Mouse (Mus musculus) MEL (cell line): ENCODE measurements around the gene Haus5. TPM values are rescaled to one million over a fixed set of nuclear protein-coding genes. Genes with fewer than 3 reads are reported as not detected.
A peak's percentile ranks its signal among the peaks of the same experiment; 100 is the strongest.

ENCODE experiments used
- DNase-seq: peaks from one replicate; pipeline ENCODE4 v3.0.0; 2011; ENCODE audit warnings: low read depth, low spot score
- H3K27ac ChIP-seq: 2 replicates; pipeline ENCODE4 v1.5.1; 2012; ENCODE audit warnings: low read depth, mild to moderate bottlenecking, control low read depth, low read length, moderate library complexity; ENCODE audit not compliant: control insufficient read depth
- H3K27me3 ChIP-seq, 2 experiments: fragments of 150-350 bp in 1 of 2; sonication (generic) in 1 of 2; 2 replicates each; pipeline ENCODE4 v1.6.1; 2012; ENCODE audit warnings: low read length in 2 of 2, mild to moderate bottlenecking in 2 of 2, improper control_type of control experiment in 1 of 2, moderate library complexity in 1 of 2; ENCODE audit not compliant: insufficient read depth in 2 of 2, control insufficient read depth in 1 of 2
- H3K36me3 ChIP-seq, 2 experiments: 2 replicates each; pipeline ENCODE4 v1.6.1; 2012 to 2014; ENCODE audit warnings: low read length in 2 of 2, improper control_type of control experiment in 1 of 2, inconsistent platforms in 1 of 2, mild to moderate bottlenecking in 1 of 2; ENCODE audit not compliant: insufficient read depth in 2 of 2, control insufficient read depth in 1 of 2
- H3K4me1 ChIP-seq, 2 experiments: fragments of 150-350 bp in 1 of 2; sonication (generic) in 1 of 2; 2 replicates each; pipeline ENCODE4 v1.6.1; 2012; ENCODE audit warnings: low read length in 2 of 2, improper control_type of control experiment in 1 of 2, mild to moderate bottlenecking in 1 of 2; ENCODE audit not compliant: insufficient read depth in 2 of 2, control insufficient read depth in 1 of 2
- H3K4me3 ChIP-seq, 2 experiments: fragments of 150-350 bp in 1 of 2; sonication (generic) in 1 of 2; 2 replicates each; pipeline ENCODE4 v1.5.1; 2012; ENCODE audit warnings: low read depth in 2 of 2, low read length in 2 of 2, mild to moderate bottlenecking in 2 of 2, moderate library complexity in 2 of 2, control low read depth in 1 of 2, improper control_type of control experiment in 1 of 2; ENCODE audit not compliant: control insufficient read depth in 1 of 2, insufficient read depth in 1 of 2
- H3K79me2 ChIP-seq: 2 replicates; pipeline ENCODE4 v1.6.1; 2012; ENCODE audit warnings: mild to moderate bottlenecking, low read length, moderate library complexity; ENCODE audit not compliant: control insufficient read depth, poor library complexity, insufficient read depth
- H3K9ac ChIP-seq: 2 replicates; pipeline ENCODE4 v1.6.1; 2012; ENCODE audit warnings: low read depth, mild to moderate bottlenecking, control low read depth, low read length, moderate library complexity; ENCODE audit not compliant: control insufficient read depth, poor library complexity, severe bottlenecking
- H3K9me3 ChIP-seq: fragments of 150-350 bp; sonication (generic); replicated peaks from 2 replicates; pipeline ENCODE4 v1.6.1; 2012; ENCODE audit warnings: mild to moderate bottlenecking, low read length, improper control_type of control experiment, moderate library complexity; ENCODE audit not compliant: insufficient read depth
- BHLHE40 ChIP-seq: IDR thresholded peaks from 2 replicates; pipeline ENCODE4 v1.6.1; 2012; ENCODE audit warnings: low read depth, mild to moderate bottlenecking, inconsistent platforms, low read length, improper control_type of control experiment, borderline replicate concordance
- CHD1 ChIP-seq: IDR thresholded peaks from 2 replicates; pipeline ENCODE4 v1.6.1; 2012; ENCODE audit warnings: low read depth, mild to moderate bottlenecking, inconsistent platforms, low read length, improper control_type of control experiment
- CHD2 ChIP-seq: IDR thresholded peaks from 2 replicates; pipeline ENCODE4 v1.6.1; 2011; ENCODE audit warnings: low read length, improper control_type of control experiment
- CTCF ChIP-seq, 3 experiments: IDR thresholded peaks in 2 of 3; conservative IDR thresholded peaks in 1 of 3; 2 replicates each; pipeline ENCODE4 v1.5.1; 2011 to 2012; ENCODE audit warnings: low read length in 3 of 3, low read depth in 2 of 3, mild to moderate bottlenecking in 2 of 3, improper control_type of control experiment in 1 of 3, inconsistent platforms in 1 of 3, mixed read lengths in 1 of 3, moderate library complexity in 1 of 3; ENCODE audit not compliant: control insufficient read depth in 1 of 3, insufficient read depth in 1 of 3, poor library complexity in 1 of 3, severe bottlenecking in 1 of 3
- ELF1 ChIP-seq: IDR thresholded peaks from 2 replicates; pipeline ENCODE4 v1.6.1; 2014; ENCODE audit warnings: low read depth, mild to moderate bottlenecking, inconsistent platforms, low read length, improper control_type of control experiment, moderate library complexity
- GABPA ChIP-seq: IDR thresholded peaks from 2 replicates; pipeline ENCODE4 v1.6.1; 2012; ENCODE audit warnings: low read depth, mild to moderate bottlenecking, inconsistent platforms, low read length, improper control_type of control experiment, moderate library complexity
- HCFC1 ChIP-seq: IDR thresholded peaks from 2 replicates; pipeline ENCODE4 v1.6.1; 2012; ENCODE audit warnings: low read depth, mild to moderate bottlenecking, inconsistent platforms, low read length, improper control_type of control experiment, moderate library complexity
- KAT2A ChIP-seq: conservative IDR thresholded peaks from 2 replicates; pipeline ENCODE4 v1.6.1; 2012; ENCODE audit warnings: low read depth, low read length, improper control_type of control experiment, inconsistent platforms
- MAFK ChIP-seq: IDR thresholded peaks from 2 replicates; pipeline ENCODE4 v1.6.1; 2011; ENCODE audit warnings: low read depth, mild to moderate bottlenecking, low read length, improper control_type of control experiment, borderline replicate concordance
- MAX ChIP-seq: IDR thresholded peaks from 2 replicates; pipeline ENCODE4 v1.6.1; 2011; ENCODE audit warnings: low read length, improper control_type of control experiment
- MXI1 ChIP-seq: IDR thresholded peaks from 2 replicates; pipeline ENCODE4 v1.6.1; 2011; ENCODE audit warnings: mild to moderate bottlenecking, low read depth, low read length, improper control_type of control experiment
- MYC ChIP-seq: IDR thresholded peaks from 2 replicates; pipeline ENCODE4 v1.6.1; 2011; ENCODE audit warnings: low read depth, mild to moderate bottlenecking, low read length, improper control_type of control experiment, moderate library complexity
- NELFE ChIP-seq: IDR thresholded peaks from 2 replicates; pipeline ENCODE4 v1.6.1; 2011; ENCODE audit warnings: low read depth, low read length, improper control_type of control experiment
- POLR2A ChIP-seq, 2 experiments: IDR thresholded peaks; 2 replicates each; pipeline ENCODE4 v1.6.1; 2011 to 2012; ENCODE audit warnings: low read length in 2 of 2, mild to moderate bottlenecking in 2 of 2, control low read depth in 1 of 2, improper control_type of control experiment in 1 of 2, low read depth in 1 of 2, moderate library complexity in 1 of 2; ENCODE audit not compliant: control insufficient read depth in 1 of 2, insufficient read depth in 1 of 2, poor library complexity in 1 of 2
- POLR2AphosphoS2 ChIP-seq: IDR thresholded peaks from 2 replicates; pipeline ENCODE4 v1.6.1; 2011; ENCODE audit warnings: low read length, improper control_type of control experiment
- POLR2AphosphoS5 ChIP-seq: IDR thresholded peaks from 2 replicates; pipeline ENCODE4 v1.6.1; 2012; ENCODE audit warnings: low read depth, borderline replicate concordance, mild to moderate bottlenecking, inconsistent platforms, low read length, moderate library complexity, mixed read lengths
- SMC3 ChIP-seq: IDR thresholded peaks from 2 replicates; pipeline ENCODE4 v1.6.1; 2011; ENCODE audit warnings: low read depth, low read length, improper control_type of control experiment
- TBP ChIP-seq: IDR thresholded peaks from 2 replicates; pipeline ENCODE4 v1.8.0; 2011; ENCODE audit warnings: low read depth, low read length, improper control_type of control experiment
- TCF12 ChIP-seq: IDR thresholded peaks from 2 replicates; pipeline ENCODE4 v1.6.1; 2014; ENCODE audit warnings: low read depth, mild to moderate bottlenecking, inconsistent platforms, low read length, improper control_type of control experiment, moderate library complexity
- USF1 ChIP-seq: IDR thresholded peaks from 2 replicates; pipeline ENCODE4 v1.6.1; 2014; ENCODE audit warnings: low read depth, mild to moderate bottlenecking, inconsistent platforms, low read length, improper control_type of control experiment, moderate library complexity
- USF2 ChIP-seq, 2 experiments: IDR thresholded peaks; 2 replicates each; pipeline ENCODE4 v1.6.1; 2011 to 2012; ENCODE audit warnings: improper control_type of control experiment in 2 of 2, low read length in 2 of 2, borderline replicate concordance in 1 of 2, inconsistent platforms in 1 of 2, low read depth in 1 of 2, mild to moderate bottlenecking in 1 of 2; ENCODE audit not compliant: insufficient read depth in 1 of 2
- ZKSCAN1 ChIP-seq: IDR thresholded peaks from 2 replicates; pipeline ENCODE4 v1.6.1; 2012; ENCODE audit warnings: low read depth, mild to moderate bottlenecking, inconsistent platforms, low read length, improper control_type of control experiment, moderate library complexity
- ZMIZ1 ChIP-seq: IDR thresholded peaks from 2 replicates; pipeline ENCODE4 v1.6.1; 2012; ENCODE audit warnings: low read depth, mild to moderate bottlenecking, inconsistent platforms, low read length, improper control_type of control experiment, moderate library complexity
- ZNF384 ChIP-seq: IDR thresholded peaks from 2 replicates; pipeline ENCODE4 v1.6.1; 2012; ENCODE audit warnings: low read depth, mild to moderate bottlenecking, inconsistent platforms, low read length, improper control_type of control experiment
- polyA plus RNA-seq, 2 experiments: library from polyadenylated mRNA; stranded (reverse) in 1 of 2; unstranded in 1 of 2; fragments of >175 nt in 1 of 2; fragments of >200 nt in 1 of 2; gene quantifications; 2 replicates each; pipeline versions ENCODE4 v1.2.1 to v1.2.4; 2012; ENCODE audit warnings: low replicate concordance in 2 of 2, low read depth in 1 of 2; ENCODE audit not compliant: insufficient read length in 2 of 2, insufficient read depth in 1 of 2, missing spikeins in 1 of 2
- total RNA-seq: library from RNA; depleted of rRNA; stranded (reverse); fragments of 300-350 nt; gene quantifications from 2 replicates; pipeline ENCODE4 v1.2.3, GENCODE M21; 2012

Haus5 gene
- total and polyA plus RNA-seq, 3 experiments, result 35.0 to 55.9 TPM; not detected in 1

GRCm38 (mm10) chr7:30629013-30629412 is 35.8 kb downstream of the Haus5 start:
- H3K9me3 ChIP-seq, result no peaks in the 10 kb centered on the region
- no peak overlapping the region for H3K9ac ChIP-seq
- no peak for DNase-seq
- H3K27me3 ChIP-seq, result peaks cover 6 to 10% of the 10 kb centered on the region in 2 experiments
- H3K4me3 ChIP-seq, result no peak overlapping the region
- peaks cover 2 to 13% of the 10 kb centered on the region in 2 experiments; a peak in 2 of 4 replicates for H3K36me3 ChIP-seq
- H3K79me2 ChIP-seq, result peaks cover 18% of the 10 kb centered on the region
- TF ChIP-seq MAX (no peak), USF2 (IDR thresholded peaks at IDR 0.05; ENCODE audit: borderline replicate concordance in 1 of 2, insufficient read depth in 1 of 2, low read depth in 1 of 2, low read length in 2 of 2) (no peak), MXI1 (no peak), KAT2A (no peak), ZMIZ1 (no peak), USF1 (no peak), MAFK (no peak), CHD1 (no peak), MYC (no peak), TBP (no peak), CHD2 (no peak), ELF1 (no peak), ZNF384 (no peak), POLR2AphosphoS5 (no peak), GABPA (no peak), SMC3 (no peak), CTCF (IDR thresholded peaks at IDR 0.05 in 2 of 3, conservative IDR thresholded peaks at IDR 0.05 in 1 of 3; ENCODE audit: control insufficient read depth in 1 of 3, insufficient read depth in 1 of 3, low read depth in 2 of 3, low read length in 3 of 3, poor library complexity in 1 of 3, severe bottlenecking in 1 of 3) (no peak), ZKSCAN1 (no peak), NELFE (no peak)
- H3K27ac ChIP-seq, result no peak overlapping the region
- peaks cover 0 to 6% of the 10 kb centered on the region in 2 experiments; a peak in 2 of 4 replicates for H3K4me1 ChIP-seq

- Histone ChIP-seq H3K9ac (peak overlapping the region; percentile 62), H3K4me3 (peak overlapping the region; percentile 58 to 59; a peak in 3 of 4 replicates)
- no peak for TF ChIP-seq MYC
- TF ChIP-seq CTCF (IDR thresholded peaks at IDR 0.05 in 2 of 3, conservative IDR thresholded peaks at IDR 0.05 in 1 of 3; ENCODE audit: control insufficient read depth in 1 of 3, insufficient read depth in 1 of 3, low read depth in 2 of 3, low read length in 3 of 3, poor library complexity in 1 of 3, severe bottlenecking in 1 of 3), result no peak
- no peak for TF ChIP-seq BHLHE40
- no peak for TF ChIP-seq SMC3
- TF ChIP-seq POLR2A (IDR thresholded peaks at IDR 0.05; ENCODE audit: control insufficient read depth in 1 of 2, insufficient read depth in 1 of 2, low read depth in 1 of 2, low read length in 2 of 2, poor library complexity in 1 of 2), result no peak
- no peak for TF ChIP-seq POLR2AphosphoS2
- TF ChIP-seq HCFC1, result no peak
- TF ChIP-seq ZNF384, result no peak
- TF ChIP-seq TCF12, result no peak
Measured at GRCm38 (mm10) chr7:30626647-30627046, 38.1 kb downstream of the Haus5 start.

More at GRCm38 (mm10) chr7:30626647-30627046, 38.1 kb downstream of the Haus5 start:
- no peaks in the 10 kb centered on the region for H3K9me3 ChIP-seq
- peaks cover 5% of the 10 kb centered on the region in 2 experiments for H3K27me3 ChIP-seq
- H3K36me3 ChIP-seq, result peaks cover 5 to 13% of the 10 kb centered on the region in 2 experiments
- DNase-seq, result no peak
- peaks cover 20% of the 10 kb centered on the region for H3K79me2 ChIP-seq
- H3K4me1 ChIP-seq, result peaks cover 0 to 6% of the 10 kb centered on the region in 2 experiments; a peak in 2 of 4 replicates
- H3K27ac ChIP-seq, result no peak overlapping the region
